Mouse (Mus musculus) monocyte, adult 5-6 weeks (primary cell): ENCODE data around the gene Fgfr2. TPM values are rescaled to one million over a fixed set of nuclear protein-coding genes. Genes with fewer than 3 reads are reported as not detected.

Source experiments
- ATAC-seq: fragments of 153-309, 156-312 bp; replicated peaks from 2 replicates; pipeline ENCODE4 v1.8.0; 2017; ENCODE audit warnings: mild to moderate bottlenecking; ENCODE audit not compliant: low TSS enrichment, insufficient number of reproducible peaks, severe bottlenecking, poor library complexity, low FRiP score
- total RNA-seq: library from RNA; stranded (forward); fragments of 200-1000, 200-491, 200-594 nt; gene quantifications from 3 replicates; pipeline ENCODE4 v1.2.3, GENCODE M21; 2017

The Fgfr2 gene
- total RNA-seq, 1 experiment from 2014 or later: not detected

DNA sequence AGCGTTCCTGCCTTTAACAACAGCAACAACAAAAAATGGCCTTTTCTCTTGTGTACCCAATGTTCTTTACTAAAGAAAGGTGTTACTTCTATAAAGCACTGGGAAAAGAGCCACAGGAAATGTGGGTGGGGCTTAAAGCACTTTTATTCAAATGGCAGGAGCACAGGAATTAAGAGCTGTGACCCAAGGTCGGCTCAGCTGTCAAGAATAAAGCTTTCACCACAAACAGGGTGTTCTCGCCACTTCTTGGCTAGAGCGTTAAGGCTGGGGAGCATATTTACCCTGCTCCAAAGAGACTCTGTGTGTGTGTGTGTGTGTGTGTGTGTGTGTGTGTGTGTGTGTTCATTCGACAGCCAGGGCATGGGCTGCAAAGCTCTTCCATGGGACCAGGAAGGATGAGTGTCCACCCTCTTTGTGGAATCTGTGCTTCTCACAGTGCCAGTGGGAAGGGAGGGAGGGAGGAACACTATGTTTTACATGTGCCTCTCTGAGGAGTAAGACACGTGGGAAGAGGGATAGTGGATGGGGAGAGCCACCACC, 103.6 kb downstream of the Fgfr2 start:
- no peak for ATAC-seq

GRCm38 (mm10) chr7:133018961-133019360, 104.2 kb downstream of the Fgfr2 start:
- no peak for ATAC-seq

- no peak for ATAC-seq
Observed at GRCm38 (mm10) chr7:133015416-133016070, 107.6 kb downstream of the Fgfr2 start.

- ATAC-seq: no peak
Observed at GRCm38 (mm10) chr7:133014631-133015030, 108.5 kb downstream of the Fgfr2 start.

DNA sequence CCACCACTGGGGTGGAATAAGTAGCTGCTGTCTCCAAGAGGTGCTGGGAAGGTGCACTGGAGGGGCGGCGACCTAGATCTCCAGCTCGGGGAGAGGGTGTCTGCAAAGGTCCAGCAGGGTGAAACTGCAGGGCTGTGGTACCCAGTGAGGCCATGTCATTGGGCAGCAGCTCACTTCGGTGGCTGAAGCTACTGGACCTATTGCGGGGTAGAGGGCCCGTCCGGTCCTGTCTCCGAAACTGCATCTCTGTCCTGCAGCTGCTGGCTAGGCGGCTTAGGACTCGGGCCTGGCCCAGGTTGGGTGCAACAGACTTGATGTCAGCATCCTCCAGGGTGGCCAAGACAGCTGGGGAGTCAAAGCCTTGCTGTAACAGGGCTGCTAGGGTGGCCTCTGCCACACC, 109.2 kb downstream of the Fgfr2 start:
- ATAC-seq: no peak

DNA sequence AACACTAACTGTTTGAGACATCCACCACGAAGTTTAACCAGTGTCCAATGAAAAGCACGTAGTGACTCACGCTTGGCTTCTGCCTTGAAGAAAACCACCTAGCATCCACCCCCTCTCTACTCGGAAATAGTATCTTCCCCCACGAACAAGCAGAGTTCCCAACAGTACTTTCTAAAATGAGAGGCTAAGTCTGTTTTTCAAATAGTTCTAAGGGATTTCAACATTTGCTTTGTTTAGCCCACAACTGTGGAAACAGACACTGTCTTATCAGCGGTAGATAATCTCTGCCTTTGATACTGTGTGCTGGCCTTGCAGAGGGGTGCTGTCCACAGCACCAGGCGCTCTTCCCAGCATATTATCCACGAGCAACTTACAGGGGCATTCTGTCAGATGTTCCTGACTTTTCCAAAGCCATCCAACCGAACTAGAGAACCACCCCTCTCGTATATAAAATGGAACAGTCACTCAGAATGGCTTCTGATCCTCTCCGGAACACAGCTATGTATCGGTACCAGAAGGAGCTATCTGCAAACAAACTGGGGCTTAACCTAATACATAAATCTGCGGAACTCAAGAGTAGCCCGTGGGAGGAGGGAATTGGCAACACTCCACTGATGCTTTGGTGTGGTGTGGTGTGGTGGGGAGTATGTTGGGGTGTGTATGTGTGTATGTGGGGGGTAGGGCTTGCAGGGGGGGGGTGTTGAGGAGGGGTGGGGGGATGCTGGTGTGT, 110.3 kb downstream of the Fgfr2 start:
- ATAC-seq: no peak

DNA sequence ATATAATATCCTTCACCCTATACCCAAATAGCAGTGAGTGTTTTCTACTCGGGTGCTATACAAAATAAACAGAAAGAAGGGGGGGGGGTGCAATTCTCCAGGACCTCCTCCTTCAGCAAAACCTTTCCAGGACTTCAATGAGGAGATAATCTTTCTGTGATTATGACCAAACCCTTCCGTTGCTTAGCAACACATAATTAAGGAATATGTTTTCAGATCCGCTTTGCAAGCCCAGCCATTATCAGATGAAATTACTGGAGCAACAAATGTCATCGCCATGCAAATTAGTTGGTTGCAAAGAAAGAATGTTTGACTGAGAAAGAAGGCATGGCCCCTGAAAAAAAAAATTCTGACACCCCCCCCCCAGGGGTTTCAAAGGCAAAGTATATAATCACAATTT, 111.5 kb downstream of the Fgfr2 start:
- ATAC-seq: no peak

- ATAC-seq: no peak
Observed at GRCm38 (mm10) chr7:133011191-133011590, 112.0 kb downstream of the Fgfr2 start.

GRCm38 (mm10) chr7:133010477-133010876, 112.7 kb downstream of the Fgfr2 start:
- ATAC-seq: no peak

DNA sequence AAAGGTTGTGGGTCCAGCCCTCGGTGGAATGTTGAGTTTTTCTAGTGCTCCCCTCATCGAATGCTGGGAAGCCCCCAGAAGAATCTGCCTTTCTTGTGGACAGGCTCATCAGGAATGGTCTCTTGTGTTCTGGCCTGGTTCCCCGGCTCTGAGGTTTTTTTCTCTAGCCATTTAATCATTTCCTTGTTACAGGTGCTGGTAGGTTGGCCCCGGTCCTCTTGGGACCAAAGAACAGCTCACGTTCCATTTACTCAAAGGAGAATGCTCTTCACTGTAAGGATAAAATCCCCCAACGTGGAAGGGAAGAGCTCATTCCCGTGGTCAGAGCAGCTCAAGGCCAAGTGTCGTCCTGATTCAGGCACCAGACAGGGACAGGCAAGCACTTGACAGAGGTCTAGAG, 113.5 kb downstream of the Fgfr2 start:
- no peak for ATAC-seq

GRCm38 (mm10) chr7:133008663-133009062, 114.5 kb downstream of the Fgfr2 start:
- ATAC-seq: no peak

- no peak for ATAC-seq
Observed at GRCm38 (mm10) chr7:133007343-133007742, 115.8 kb downstream of the Fgfr2 start.

DNA sequence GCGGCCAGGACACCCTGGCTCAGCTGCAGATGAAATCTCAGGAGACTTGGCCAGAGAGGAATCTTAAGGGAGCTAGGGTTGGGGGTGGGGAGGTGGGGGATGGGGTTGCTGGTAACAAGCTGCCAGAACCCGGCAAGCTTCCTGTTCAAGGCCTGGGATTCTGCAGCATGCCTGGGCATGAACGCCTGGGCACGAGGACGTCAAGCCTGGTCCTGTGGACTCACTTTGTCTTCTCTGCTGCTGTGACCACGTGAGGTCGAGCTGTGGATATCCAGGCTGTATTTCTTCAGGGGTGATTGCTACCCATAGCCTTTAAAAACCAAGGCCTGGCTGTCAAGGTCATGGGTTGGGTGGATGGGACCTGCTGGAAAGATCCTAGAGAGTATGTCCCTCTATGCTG, 117.4 kb downstream of the Fgfr2 start:
- no peak for ATAC-seq

DNA sequence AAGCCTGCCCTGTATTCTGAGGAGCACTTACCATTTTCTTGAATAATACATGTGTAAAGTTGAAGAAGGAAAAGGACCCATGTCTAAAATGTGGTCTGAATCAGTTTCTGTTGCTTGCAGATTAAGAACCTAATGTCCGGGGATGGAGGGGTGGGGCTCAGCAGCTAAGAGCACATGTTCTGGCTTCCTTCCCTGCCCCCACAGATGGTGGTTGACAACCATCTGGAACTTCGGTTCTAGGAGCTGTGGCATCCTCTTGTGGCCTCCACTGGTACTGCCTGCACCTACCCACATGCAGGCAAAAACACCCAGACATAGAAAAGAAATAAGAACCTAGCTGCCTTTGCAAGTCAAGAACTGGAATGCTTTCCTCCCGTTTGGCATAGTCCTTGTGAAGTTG, 119.7 kb downstream of the Fgfr2 start:
- ATAC-seq: no peak

DNA sequence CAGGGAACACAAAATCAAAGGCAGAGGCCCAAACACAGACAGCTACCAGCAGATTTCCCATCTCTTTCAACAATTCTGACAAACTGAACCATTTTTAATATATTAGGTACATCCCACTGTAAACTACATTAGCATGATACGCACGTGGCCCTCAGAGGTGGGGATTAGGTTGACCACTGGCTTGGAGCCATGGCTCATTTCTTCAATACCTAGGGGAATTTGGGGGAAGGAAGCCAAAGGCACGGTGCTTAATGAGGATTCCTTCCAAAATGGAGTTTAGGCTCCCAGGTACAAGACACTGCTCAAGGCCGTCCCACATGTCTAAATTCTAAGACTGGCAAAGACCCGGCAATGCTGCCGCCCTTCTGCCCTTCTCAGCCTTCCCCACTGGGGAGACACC, 120.9 kb downstream of the Fgfr2 start:
- no peak for ATAC-seq

- ATAC-seq: no peak
Observed at GRCm38 (mm10) chr7:133001388-133001787, 121.8 kb downstream of the Fgfr2 start.

DNA sequence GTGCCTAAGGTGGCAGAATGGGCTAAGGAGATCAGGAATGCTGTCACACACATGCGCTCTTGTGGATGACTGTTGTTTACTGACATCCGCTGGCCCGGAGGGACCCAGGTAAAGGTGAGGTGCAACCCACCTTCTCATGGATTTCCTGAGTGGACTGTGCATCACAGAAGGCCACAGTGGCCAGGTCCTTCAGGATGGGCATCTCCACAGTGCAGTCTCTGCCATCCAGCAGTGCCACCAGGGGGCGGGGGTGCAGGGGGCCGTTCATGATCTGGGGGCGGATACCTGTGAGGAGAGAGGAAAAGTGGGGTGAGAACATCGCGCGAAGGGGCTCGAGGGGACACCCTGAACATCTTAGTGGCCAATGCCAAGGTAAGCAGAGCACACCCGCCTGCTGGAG, 124.1 kb downstream of the Fgfr2 start:
- no peak for ATAC-seq

GRCm38 (mm10) chr7:132998639-132999038, 124.5 kb downstream of the Fgfr2 start:
- no peak for ATAC-seq

DNA sequence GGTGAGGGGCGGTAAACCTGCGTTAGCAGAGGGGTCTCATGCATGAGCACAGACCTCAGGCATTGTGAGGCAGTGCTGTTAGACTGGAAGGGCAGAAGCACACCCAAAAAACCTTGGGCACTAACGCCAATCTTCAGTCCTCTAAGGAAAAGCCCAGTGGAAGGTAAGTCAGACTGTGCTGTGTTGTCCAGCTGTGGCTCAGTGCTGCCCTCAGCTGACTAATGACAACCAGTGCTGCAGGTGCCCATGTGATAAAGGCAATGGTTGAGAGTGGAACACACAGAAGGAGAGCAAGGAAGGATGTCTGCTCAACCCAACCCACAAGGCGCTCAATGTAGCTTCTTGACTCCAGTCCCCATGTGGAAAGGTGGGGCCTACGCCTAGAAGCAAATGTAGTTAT, 126.8 kb downstream of the Fgfr2 start:
- ATAC-seq: no peak

DNA sequence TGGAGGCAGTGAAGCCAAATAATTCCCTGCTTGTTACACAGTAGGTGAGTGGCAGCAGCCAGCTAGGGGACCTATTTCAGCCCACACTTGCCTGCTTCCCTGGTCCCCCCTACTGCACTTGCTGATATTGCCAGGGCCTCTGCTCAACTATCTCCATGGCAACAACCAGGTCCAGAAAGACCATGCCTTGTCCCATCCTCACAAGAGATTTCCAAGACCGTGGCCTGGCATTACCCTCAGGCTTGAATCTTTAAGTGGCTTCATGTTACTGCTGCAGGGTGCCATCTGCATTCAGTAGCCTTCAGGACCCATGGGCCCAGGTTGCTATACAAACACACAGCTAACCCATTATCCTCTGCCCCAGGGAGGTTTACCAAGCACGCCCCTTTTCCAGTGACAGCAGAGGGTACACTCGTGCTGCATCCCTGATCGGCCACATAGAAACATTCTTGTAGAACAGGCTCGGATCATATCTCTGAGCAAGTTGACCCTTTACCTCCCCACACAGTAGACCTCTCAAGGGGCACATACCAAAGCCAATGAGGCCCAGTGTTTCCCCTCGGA, 128.4 kb downstream of the Fgfr2 start:
- ATAC-seq: no peak
